Mouse (Mus musculus): ENCODE data around the gene Cox6b2.

Cox6b2 gene

GRCm38 (mm10) chr7:4764946-4765710 lies 12.2 kb upstream of the Cox6b2 start:
- in situ Hi-C loops (cut with MboI, MseI), result no loop called here

GRCm38 (mm10) chr7:4759670-4760069 lies 6.8 kb upstream of the Cox6b2 start:
- in situ Hi-C loops (cut with MboI, MseI), result no loop called here

DNA sequence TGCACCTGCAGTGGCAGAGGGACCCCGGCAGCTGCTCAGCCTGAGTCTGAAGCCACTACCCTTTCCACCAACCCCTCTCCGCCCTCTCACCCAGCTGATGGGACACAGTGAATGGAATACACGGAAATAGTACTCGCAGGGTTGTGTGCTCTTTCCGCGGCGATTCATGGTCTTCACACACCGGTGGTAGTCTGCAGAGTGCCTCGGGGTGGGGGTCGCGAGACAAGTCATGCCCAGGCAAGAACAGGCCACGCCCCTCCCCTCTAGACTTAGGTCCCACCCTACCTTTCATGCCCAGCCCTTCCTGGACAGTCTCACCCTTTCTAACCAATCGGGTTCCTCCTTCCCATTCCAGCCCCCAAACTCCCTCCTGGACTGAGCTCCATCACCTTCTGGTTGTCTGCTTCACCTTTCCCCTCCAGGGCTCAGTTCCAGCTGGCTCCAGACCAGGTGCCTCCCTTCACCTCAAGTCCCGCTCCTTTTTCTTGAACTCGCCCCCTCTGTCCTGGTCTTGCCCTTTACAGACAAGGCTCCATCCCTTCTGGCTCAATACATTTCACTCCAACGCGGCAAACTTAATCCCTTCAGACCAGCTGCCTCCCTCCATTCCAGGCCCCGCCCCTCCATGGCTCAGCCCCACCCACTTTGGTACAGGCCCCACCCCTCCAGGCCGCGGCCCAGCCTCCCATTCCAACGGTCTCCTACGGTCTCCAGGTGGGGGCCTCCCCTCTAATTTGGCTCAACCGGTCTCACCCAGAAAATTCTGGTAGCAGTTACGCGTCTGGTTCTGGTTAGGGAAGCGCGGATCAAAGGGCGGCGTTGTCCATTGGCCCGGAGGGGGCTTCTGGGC lies 698 bp downstream of the Cox6b2 start:
- in situ Hi-C loops (cut with MboI, MseI), result no loop called here

DNA sequence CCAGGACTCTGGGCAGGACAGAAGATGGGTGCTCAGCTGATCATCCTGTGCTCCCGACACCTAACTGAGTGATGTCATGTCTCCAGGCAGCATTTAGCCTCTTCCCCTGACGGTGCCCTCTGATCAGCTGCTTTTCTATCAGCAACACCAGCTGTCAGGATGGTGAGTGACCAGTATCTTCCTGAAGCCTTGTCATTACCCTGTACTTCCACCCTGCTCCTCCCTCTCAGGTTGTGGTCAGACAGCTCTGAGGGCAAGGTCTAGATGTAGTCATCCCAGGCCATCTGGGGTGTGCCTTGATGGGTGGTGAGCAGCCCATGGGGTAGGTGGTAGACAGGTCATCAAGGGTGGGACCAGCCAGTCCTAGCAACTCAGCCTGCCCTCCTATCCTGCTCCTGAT lies 3.7 kb downstream of the Cox6b2 start:
- in situ Hi-C loops (cut with MboI, MseI), result loop anchor here in 1 of 2 experiments (10.0 kb wide), 1 partner anchor 304 kb away; the partner anchor contains the start of gene Rdh13

DNA sequence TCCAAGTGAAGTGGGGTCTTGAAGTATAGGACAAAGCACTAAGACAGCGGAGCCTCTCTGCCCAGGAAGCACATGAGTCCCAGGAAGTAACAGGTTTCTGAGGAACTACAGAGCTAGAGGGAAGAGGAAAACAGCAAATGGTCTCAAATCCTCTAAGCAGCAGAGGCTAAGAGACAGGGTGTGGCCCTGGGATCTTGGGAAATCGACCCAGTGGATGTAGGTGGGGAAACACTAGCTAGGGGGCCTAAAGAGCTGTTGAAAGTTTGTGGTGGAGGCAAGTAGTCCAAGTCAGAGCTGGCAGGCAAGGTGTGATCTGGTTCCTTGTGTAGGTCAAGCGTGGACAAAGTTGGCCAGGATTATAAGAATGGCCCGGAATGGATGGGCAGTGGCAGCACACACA lies 4.6 kb downstream of the Cox6b2 start:
- in situ Hi-C loops (cut with MboI, MseI), result loop anchor here in 1 of 2 experiments (10.0 kb wide), 1 partner anchor 304 kb away; the partner anchor contains the start of gene Rdh13

GRCm38 (mm10) chr7:4747156-4747899 lies 5.6 kb downstream of the Cox6b2 start:
- in situ Hi-C loops (cut with MboI, MseI), result loop anchor here in 1 of 2 experiments (10.0 kb wide), 1 partner anchor 303 kb away; the partner anchor contains the start of gene Rdh13

DNA sequence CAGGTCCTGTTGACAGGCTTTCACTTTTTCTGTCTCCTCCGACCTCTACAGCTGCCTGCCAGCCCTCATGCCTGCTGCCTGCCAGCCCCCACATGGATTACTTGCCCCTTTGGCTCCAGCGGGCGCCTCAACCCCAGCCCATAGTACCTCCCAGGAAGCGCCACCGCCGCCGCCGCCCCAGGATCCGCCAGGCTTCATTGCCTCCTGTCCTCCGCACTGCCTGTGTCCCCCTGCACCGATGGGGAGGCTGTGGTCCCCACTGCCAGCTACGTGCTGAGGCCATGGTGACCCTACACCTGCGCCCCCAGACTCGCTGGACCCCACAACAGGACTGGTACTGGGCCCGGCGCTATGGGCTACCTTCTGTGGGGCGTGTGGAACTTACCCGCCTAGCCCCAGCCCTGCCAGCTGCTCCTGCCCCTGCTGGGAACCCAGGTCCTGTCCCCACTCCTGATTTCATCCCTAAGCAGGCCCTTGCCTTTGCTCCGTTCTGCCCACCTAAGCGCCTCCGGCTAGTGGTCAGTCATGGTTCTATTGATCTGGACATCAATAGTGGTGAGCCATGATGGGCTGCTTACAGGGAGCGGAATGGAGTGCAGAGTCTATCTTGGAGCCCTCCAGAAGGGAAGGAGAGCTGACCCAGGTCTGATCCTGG lies 6.4 kb downstream of the Cox6b2 start:
- in situ Hi-C loops (cut with MboI, MseI), result loop anchor here in 1 of 2 experiments (10.0 kb wide), 1 partner anchor 302 kb away; the partner anchor contains the start of gene Rdh13

GRCm38 (mm10) chr7:4744886-4745285 lies 8.0 kb downstream of the Cox6b2 start:
- in situ Hi-C loops (cut with MboI, MseI), result loop anchor here in 1 of 2 experiments (10.0 kb wide), 1 partner anchor 300 kb away; the partner anchor contains the start of gene Rdh13

DNA sequence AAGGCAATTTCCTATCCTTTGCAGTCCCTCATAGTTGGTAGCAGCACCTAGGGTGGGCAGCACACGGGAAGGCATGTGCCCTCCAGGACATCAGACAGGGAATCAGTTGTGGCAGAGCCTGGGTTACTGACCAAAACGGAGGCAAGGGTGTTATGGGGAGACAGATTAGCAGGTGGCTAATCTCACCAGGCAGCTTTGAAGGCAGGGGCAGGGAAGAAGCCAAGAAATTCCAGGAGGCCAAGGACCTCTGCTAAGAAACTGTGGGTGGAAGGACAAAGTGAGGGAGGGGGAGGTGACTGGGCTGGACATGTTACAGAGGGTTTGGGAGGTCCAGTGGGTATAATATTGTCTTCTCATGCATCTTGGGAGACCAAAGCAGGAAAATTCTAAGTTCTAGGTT lies 9.5 kb downstream of the Cox6b2 start:
- in situ Hi-C loops (cut with MboI, MseI), result loop anchor here in 1 of 2 experiments (10.0 kb wide), 1 partner anchor 299 kb away; the partner anchor contains the start of gene Rdh13

DNA sequence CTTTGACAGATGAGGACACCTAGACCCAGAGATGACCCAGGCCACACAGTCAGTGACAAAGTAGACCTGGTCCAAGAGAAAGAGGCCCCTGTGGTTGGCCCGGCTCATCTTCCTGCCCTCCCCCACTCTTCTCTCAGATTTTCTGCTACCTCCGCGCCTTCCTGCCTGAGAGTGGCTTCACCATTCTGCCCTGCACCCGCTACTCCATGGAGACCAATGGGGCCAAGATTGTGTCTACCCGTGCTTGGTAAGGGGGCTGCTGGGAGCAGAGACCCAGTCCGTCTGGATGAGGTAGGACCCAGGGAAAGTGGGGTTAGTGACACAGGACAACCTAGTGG lies 10.4 kb downstream of the Cox6b2 start:
- in situ Hi-C loops (cut with MboI, MseI), result loop anchor here in 1 of 2 experiments (10.0 kb wide), 1 partner anchor 298 kb away; the partner anchor contains the start of gene Rdh13

DNA sequence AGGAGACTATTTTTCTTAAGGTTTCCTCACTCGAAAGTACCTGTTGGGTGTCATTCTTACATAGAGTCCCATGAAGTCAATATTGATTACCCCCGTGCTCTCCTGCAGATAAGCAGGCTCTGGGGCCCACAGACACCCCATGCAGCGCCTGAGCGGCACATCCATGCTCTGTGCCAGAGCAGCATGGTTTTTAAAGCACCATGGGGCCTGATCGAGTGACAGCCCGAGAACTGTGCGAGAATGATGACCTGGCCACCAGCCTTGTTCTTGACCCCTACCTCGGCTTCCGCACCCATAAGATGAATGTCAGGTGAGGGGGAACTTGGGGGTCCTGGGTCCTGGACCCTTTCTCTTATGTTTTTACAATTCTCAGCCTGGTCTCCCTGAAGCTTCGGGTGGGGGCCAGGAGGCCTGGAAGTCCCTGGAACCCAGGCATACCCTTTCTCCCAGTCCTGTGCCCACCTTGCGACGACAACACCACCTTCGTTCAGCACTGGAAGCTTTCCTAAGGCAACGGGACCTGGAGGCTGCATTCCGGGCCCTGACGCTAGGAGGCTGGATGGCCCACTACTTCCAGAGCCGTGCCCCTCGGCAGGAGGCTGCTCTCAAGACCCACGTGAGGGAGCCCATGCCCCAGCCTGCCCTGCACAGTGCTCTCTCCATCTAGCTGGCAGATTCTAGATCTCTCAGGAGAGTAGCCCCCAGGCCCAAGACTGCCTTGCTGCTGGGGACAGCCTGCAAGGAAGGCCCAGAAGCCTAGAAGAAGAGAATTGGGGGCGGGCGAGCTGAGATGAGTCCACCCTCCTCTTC lies 11.0 kb downstream of the Cox6b2 start:
- in situ Hi-C loops (cut with MboI, MseI), result loop anchor here in 1 of 2 experiments (10.0 kb wide), 1 partner anchor 297 kb away; the partner anchor contains the start of gene Rdh13

GRCm38 (mm10) chr7:4741151-4741550 lies 11.7 kb downstream of the Cox6b2 start:
- in situ Hi-C loops (cut with MboI, MseI), result loop anchor here in 1 of 2 experiments (10.0 kb wide), 1 partner anchor 296 kb away; the partner anchor contains the start of gene Rdh13

- in situ Hi-C loops (cut with MboI, MseI), result loop anchor here in 1 of 2 experiments (10.0 kb wide), 1 partner anchor 296 kb away; the partner anchor contains the start of gene Rdh13
Measured at GRCm38 (mm10) chr7:4740309-4740727, 12.6 kb downstream of the Cox6b2 start.

GRCm38 (mm10) chr7:4739544-4740275 lies 13.2 kb downstream of the Cox6b2 start, which contains the start of gene Kmt5c:
TSS of gene Kmt5c (plus strand) at chr7:4740115.
- in situ Hi-C loops (cut with MboI, MseI), result loop anchor here in 1 of 2 experiments (5.0 to 10.0 kb wide), 2 partner anchors 57 to 295 kb away; partner anchors contain the start of gene Rdh13

GRCm38 (mm10) chr7:4739041-4739543 lies 13.8 kb downstream of the Cox6b2 start:
- in situ Hi-C loops (cut with MboI, MseI), result loop anchor here in 1 of 2 experiments (5.0 kb wide), 1 partner anchor 57 kb away; no protein-coding TSS in a partner anchor

DNA sequence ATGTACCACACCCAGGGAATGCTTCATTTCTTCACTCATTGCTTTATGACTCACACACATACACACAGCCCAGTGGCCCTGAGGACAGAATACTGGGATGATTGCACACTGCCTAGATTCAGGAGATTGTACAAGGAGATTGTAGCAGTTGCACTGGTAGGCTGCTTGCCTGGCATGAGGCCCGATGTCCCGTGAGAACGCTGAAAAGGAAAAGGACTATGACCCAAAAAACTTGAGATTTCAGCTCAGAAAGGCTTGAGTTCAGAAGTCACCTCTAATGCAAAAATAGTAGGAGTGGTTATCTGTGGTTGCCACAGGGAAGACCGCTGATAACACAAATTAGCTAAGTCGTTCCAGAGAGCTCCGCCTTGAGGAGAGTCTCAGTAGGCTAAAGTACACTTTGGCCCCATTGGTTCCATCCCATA lies 19.9 kb downstream of the Cox6b2 start:
- in situ Hi-C loops (cut with MboI, MseI), result no loop called here

GRCm38 (mm10) chr7:4731090-4731489 lies 21.8 kb downstream of the Cox6b2 start:
- in situ Hi-C loops (cut with MboI, MseI), result no loop called here

DNA sequence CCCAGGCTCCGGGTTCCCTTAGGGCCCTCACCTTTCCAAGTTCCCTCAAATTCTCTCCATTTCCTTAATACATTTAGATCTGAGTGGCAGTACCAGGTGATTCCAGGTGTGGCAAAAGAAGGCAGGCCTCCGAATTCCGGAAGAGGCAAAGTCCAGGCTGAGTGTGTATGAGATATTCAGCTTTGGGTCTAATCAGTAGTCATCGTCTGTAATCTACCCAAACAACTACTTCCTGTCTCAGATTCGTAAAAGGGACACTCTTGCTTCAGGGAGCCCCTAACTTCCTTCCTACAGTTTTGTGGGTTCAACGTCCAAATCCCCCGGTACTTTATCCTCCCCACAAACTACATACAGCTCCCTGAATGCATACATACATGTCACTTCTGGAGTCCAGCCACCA lies 27.7 kb downstream of the Cox6b2 start, which contains the start of gene Tmem150b:
Gene Tmem150b, minus strand, starts transcription at position 81 of the 400 bp plus-strand sequence.
- in situ Hi-C loops (cut with MboI, MseI), result loop anchor here in 1 of 2 experiments (10.0 kb wide), 1 partner anchor 500 kb away; no protein-coding TSS in a partner anchor

Data from T-helper 17 cell (primary cell).